In the genomic region with DNA sequence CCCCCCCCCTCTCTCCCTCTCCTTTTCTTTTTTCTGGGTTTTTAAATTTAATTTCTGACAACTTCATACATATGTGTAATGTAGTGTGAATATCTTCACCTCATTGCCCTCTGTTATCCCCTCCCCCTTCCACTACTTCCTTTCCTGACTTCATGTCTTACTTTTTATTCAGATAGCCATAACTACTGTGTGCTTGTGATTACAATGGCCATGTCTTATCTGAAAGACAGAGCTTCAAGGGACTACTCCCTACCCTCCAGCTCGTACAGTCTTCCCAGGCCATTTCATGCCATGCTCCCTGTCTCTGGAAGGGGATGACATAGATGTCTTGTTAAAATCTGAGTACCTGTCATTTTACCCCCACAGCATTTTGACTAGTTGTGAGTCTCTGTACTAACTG, we compare ENCODE assay signal across 15 mouse cellular contexts.
"Had no signal": no experiment of that assay in that cellular context is flagged by ENCODE, and none has a peak within 500 bp of the region (broad histone marks: within the 10 kb centered on the region; RNA-seq: fewer than 3 reads in every experiment).

No protein-coding gene starts in this region.

- H3K9ac ChIP-seq: intestine, embryonic 15.5 days; kidney, embryonic 15.5 days; lung, embryonic 14.5 days; midbrain, embryonic 13.5 days had no signal

- H3K36me3 ChIP-seq: intestine, embryonic 15.5 days; kidney, embryonic 15.5 days; midbrain, embryonic 10.5 days; midbrain, embryonic 13.5 days had no signal

- H3K27ac ChIP-seq: intestine, embryonic 15.5 days; kidney, embryonic 15.5 days; macrophage; midbrain, embryonic 10.5 days; midbrain, embryonic 13.5 days; stomach, postnatal 0 days had no signal

- ATAC-seq: intestine, embryonic 15.5 days; lung, postnatal 0 days; midbrain, embryonic 13.5 days had no signal

- H3K4me1 ChIP-seq: intestine, embryonic 15.5 days; kidney, embryonic 15.5 days; midbrain, embryonic 13.5 days had no signal

- H3K9me3 ChIP-seq: intestine, embryonic 15.5 days; kidney, embryonic 15.5 days; midbrain, embryonic 10.5 days; midbrain, embryonic 13.5 days had no signal

- DNase-seq: kidney, adult 11 months; kidney, adult 8-10 months; kidney, postnatal 10 days; kidney, postnatal 4 days; lung, embryonic 14.5 days; thymus, adult 2 months; thymus, postnatal 14 days; thymus, postnatal 4 days had no signal

- H3K4me2 ChIP-seq: intestine, embryonic 15.5 days; kidney, embryonic 15.5 days; lung, embryonic 14.5 days; midbrain, embryonic 13.5 days had no signal

- H3K4me3 ChIP-seq: intestine, embryonic 15.5 days; kidney, embryonic 15.5 days; midbrain, embryonic 10.5 days; midbrain, embryonic 13.5 days had no signal

- H3K27me3 ChIP-seq: intestine, embryonic 15.5 days; kidney, embryonic 15.5 days; midbrain, embryonic 13.5 days had no signal
